Mouse (Mus musculus) adrenal gland, postnatal 14 days (tissue): ENCODE results near the gene Dyx1c1. TPM values are rescaled to one million over a fixed set of nuclear protein-coding genes. Genes with fewer than 3 reads are reported as not detected.

Experiments used
- microRNA-seq, 2 experiments: library from miRNA; unstranded; fragments of <30 nt; microRNA quantifications; one replicate each; pipeline ENCODE4 v1.2.0; 2021
- total RNA-seq: library from RNA; stranded (reverse); gene quantifications from 2 replicates; pipeline ENCODE4 v1.2.3, GENCODE M21; 2021

Dyx1c1 gene
- total RNA-seq, 1 experiment from 2014 or later, result 0.78 TPM

Small RNAs within 50 kb of the gene (microRNA-seq; reads per million reads assigned to microRNA genes)
- gene Gm27353, result 0 reads per million in 2 experiments

Other genes starting within 250 kb of the Dyx1c1 start
- gene Prtg, start 151.9 kb upstream of the Dyx1c1 start, total RNA-seq, result 0.22 and 0.45 TPM in 2 replicates
- 3.0 and 3.4 TPM in 2 replicates for gene Pygo1, start 33.1 kb upstream of the Dyx1c1 start, total RNA-seq
- gene Gm44503, start 67 bp downstream of the Dyx1c1 start, total RNA-seq, result not detected in 2 replicates
- gene Ccpg1os, start 26.6 kb downstream of the Dyx1c1 start, total RNA-seq, result 11.6 and 13.3 TPM in 2 replicates
- 92.7 and 97.7 TPM in 2 replicates for gene Ccpg1, start 26.6 kb downstream of the Dyx1c1 start, total RNA-seq
- gene Pigb, start 81.6 kb downstream of the Dyx1c1 start, total RNA-seq, result 10.6 and 12.1 TPM in 2 replicates
- gene Rab27a, start 86.1 kb downstream of the Dyx1c1 start, total RNA-seq, result 27.4 and 28.0 TPM in 2 replicates
- gene Khdc3, start 143.1 kb downstream of the Dyx1c1 start, total RNA-seq, result 0.19 and 1.1 TPM in 2 replicates
- not detected in 2 replicates for gene Gm20509, start 143.7 kb downstream of the Dyx1c1 start, total RNA-seq
- gene Rsl24d1, start 154.6 kb downstream of the Dyx1c1 start, total RNA-seq, result 59.3 and 64.6 TPM in 2 replicates